Mouse (Mus musculus): ENCODE data around the gene Hic1. TPM values are rescaled to one million over a fixed set of nuclear protein-coding genes. Genes with fewer than 3 reads are reported as not detected.
A peak's percentile ranks its signal among the peaks of the same experiment; 100 is the strongest.

Gene Hic1
- polyA plus RNA-seq, 1 experiment from 2014 or later, result 16.2 TPM

DNA sequence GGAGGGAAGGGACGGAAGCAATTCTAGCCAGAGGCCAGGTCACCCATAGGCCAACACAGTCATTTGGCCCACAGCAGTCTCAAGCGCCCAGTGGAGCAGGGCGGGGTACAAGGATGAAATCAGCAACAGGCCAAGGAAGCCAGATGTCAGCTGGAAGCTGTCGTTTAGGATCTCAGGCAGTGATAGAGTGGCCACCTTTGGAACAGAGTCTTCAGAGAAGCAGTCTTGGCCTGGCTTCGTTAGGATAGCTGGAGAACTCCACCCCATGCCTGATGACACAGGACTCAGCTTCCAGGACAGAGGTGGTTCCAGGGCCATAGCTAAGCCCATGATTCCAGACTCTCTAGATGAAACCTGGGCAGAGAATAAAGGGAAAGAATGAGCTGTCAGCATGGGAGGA lies 28.9 kb downstream of the Hic1 start:
- peaks cover 62% of the 10 kb centered on the region for H3K4me1 ChIP-seq (ENCODE audit: insufficient read depth, low read length)
- ATAC-seq (ENCODE audit: low FRiP score, low TSS enrichment), result no peak
- WGBS, result 40% methylated on average over 5 of the region's 5 CpGs

GRCm38 (mm10) chr11:75139122-75139963 lies 30.0 kb downstream of the Hic1 start:
- Histone ChIP-seq H3K27me3 (ENCODE audit: insufficient read depth, low read length) (no peaks in the 10 kb centered on the region), H3K27ac (ENCODE audit: low read length) (peak overlapping the region; percentile 94), H3K4me3 (ENCODE audit: low read length) (no peak overlapping the region), H3K9me3 (ENCODE audit: low read length) (no peaks in the 10 kb centered on the region), H3K36me3 (ENCODE audit: insufficient read depth, low read length) (peaks cover 16% of the 10 kb centered on the region), H3K9ac (replicated peaks; ENCODE audit: low read length) (peak overlapping the region; percentile 37), H3K4me2 (replicated peaks; ENCODE audit: low read depth, low read length) (peak overlapping the region; percentile 16; the same call in 1 of the 2 replicates), H3K4me1 (ENCODE audit: insufficient read depth, low read length) (peaks cover 70% of the 10 kb centered on the region)
- peak; percentile 74 for ATAC-seq (ENCODE audit: low FRiP score, low TSS enrichment)
- WGBS, result 16% methylated on average over 11 of the region's 11 CpGs

More for the DNA sequence above, 28.9 kb downstream of the Hic1 start:
- Histone ChIP-seq H3K9ac (replicated peaks; ENCODE audit: low read length) (peak overlapping the region; percentile 1; the same call in 1 of the 2 replicates), H3K27ac (ENCODE audit: low read length) (peak overlapping the region; percentile 94), H3K4me3 (ENCODE audit: low read length) (no peak overlapping the region), H3K4me2 (replicated peaks; ENCODE audit: low read depth, low read length) (no peak overlapping the region), H3K9me3 (ENCODE audit: low read length) (no peaks in the 10 kb centered on the region), H3K27me3 (ENCODE audit: insufficient read depth, low read length) (no peaks in the 10 kb centered on the region), H3K36me3 (ENCODE audit: insufficient read depth, low read length) (peaks cover 20% of the 10 kb centered on the region)

- no peak for ATAC-seq (ENCODE audit: low FRiP score, low TSS enrichment)
- Histone ChIP-seq H3K9me3 (ENCODE audit: low read length) (no peaks in the 10 kb centered on the region), H3K36me3 (ENCODE audit: insufficient read depth, low read length) (no peaks in the 10 kb centered on the region), H3K4me3 (ENCODE audit: low read length) (no peak overlapping the region), H3K27ac (ENCODE audit: low read length) (peak overlapping the region; percentile 70; the same call in 1 of the 2 replicates), H3K4me1 (ENCODE audit: insufficient read depth, low read length) (peaks cover 71% of the 10 kb centered on the region), H3K27me3 (ENCODE audit: insufficient read depth, low read length) (no peaks in the 10 kb centered on the region), H3K4me2 (replicated peaks; ENCODE audit: low read depth, low read length) (no peak overlapping the region), H3K9ac (replicated peaks; ENCODE audit: low read length) (no peak overlapping the region)
- 29% methylated on average over 5 of the region's 5 CpGs for WGBS
Observed at GRCm38 (mm10) chr11:75136666-75137398, 32.5 kb downstream of the Hic1 start.

GRCm38 (mm10) chr11:75135358-75135757 lies 34.0 kb downstream of the Hic1 start:
- H3K27me3 ChIP-seq (ENCODE audit: insufficient read depth, low read length), result no peaks in the 10 kb centered on the region
- H3K36me3 ChIP-seq (ENCODE audit: insufficient read depth, low read length), result no peaks in the 10 kb centered on the region
- no peak overlapping the region for H3K4me2 ChIP-seq (replicated peaks; ENCODE audit: low read depth, low read length)
- peaks cover 57% of the 10 kb centered on the region for H3K4me1 ChIP-seq (ENCODE audit: insufficient read depth, low read length)
- H3K27ac ChIP-seq (ENCODE audit: low read length), result peak overlapping the region; percentile 75
- no peaks in the 10 kb centered on the region for H3K9me3 ChIP-seq (ENCODE audit: low read length)
- no peak overlapping the region for H3K4me3 ChIP-seq (ENCODE audit: low read length)
- no peak overlapping the region for H3K9ac ChIP-seq (replicated peaks; ENCODE audit: low read length)
- WGBS, result 81% methylated on average over 4 of the region's 4 CpGs
- ATAC-seq (ENCODE audit: low FRiP score, low TSS enrichment), result no peak

DNA sequence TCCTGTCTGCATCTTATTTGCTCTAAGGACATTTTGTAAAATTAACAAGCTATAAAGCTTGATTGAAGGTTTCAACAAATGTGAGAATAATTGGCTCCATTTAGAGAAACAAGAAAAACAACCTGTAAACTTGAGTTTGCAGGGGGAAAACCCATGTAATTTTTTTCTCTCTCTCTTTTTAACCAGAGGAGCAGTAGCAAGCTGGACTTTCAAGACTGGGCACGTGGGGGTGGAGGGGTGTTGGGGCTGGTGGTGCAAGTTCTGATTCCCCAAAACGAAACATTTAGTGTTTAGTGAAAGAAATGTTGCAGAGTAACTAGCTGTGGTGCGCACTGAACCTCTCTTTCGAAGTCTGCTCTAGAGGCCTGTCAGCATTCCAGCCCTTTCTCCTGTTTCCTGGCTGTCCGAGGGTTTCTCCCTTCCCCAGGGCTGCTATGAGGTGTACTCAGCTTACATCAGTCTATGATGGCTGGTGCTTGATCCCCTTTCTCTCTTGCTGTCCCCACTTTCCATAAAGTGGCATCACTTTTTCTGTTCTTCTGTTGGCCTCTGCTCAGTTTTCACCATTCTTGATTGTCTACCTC lies 34.7 kb downstream of the Hic1 start:
- no peak for ATAC-seq (ENCODE audit: low FRiP score, low TSS enrichment)

GRCm38 (mm10) chr11:75133951-75134350 lies 35.4 kb downstream of the Hic1 start:
- Histone ChIP-seq H3K27ac (ENCODE audit: low read length) (peak overlapping the region; percentile 75), H3K36me3 (ENCODE audit: insufficient read depth, low read length) (no peaks in the 10 kb centered on the region), H3K9ac (replicated peaks; ENCODE audit: low read length) (peak overlapping the region; percentile 39; the same call in 1 of the 2 replicates), H3K4me1 (ENCODE audit: insufficient read depth, low read length) (peaks cover 43% of the 10 kb centered on the region), H3K27me3 (ENCODE audit: insufficient read depth, low read length) (no peaks in the 10 kb centered on the region), H3K9me3 (ENCODE audit: low read length) (no peaks in the 10 kb centered on the region), H3K4me2 (replicated peaks; ENCODE audit: low read depth, low read length) (no peak overlapping the region), H3K4me3 (ENCODE audit: low read length) (no peak overlapping the region)
- ATAC-seq (ENCODE audit: low FRiP score, low TSS enrichment), result peak; percentile 83
- WGBS, result 0% methylated on average over 2 of the region's 2 CpGs

More for the DNA sequence above, 34.7 kb downstream of the Hic1 start:
- no peak overlapping the region for H3K9ac ChIP-seq (replicated peaks; ENCODE audit: low read length)
- no peak overlapping the region for H3K4me2 ChIP-seq (replicated peaks; ENCODE audit: low read depth, low read length)
- H3K4me3 ChIP-seq (ENCODE audit: low read length), result no peak overlapping the region
- H3K4me1 ChIP-seq (ENCODE audit: insufficient read depth, low read length), result peaks cover 50% of the 10 kb centered on the region
- 51% methylated on average over 5 of the region's 5 CpGs for WGBS
- no peaks in the 10 kb centered on the region for H3K36me3 ChIP-seq (ENCODE audit: insufficient read depth, low read length)
- H3K9me3 ChIP-seq (ENCODE audit: low read length), result no peaks in the 10 kb centered on the region
- peak overlapping the region; percentile 75 for H3K27ac ChIP-seq (ENCODE audit: low read length)
- H3K27me3 ChIP-seq (ENCODE audit: insufficient read depth, low read length), result no peaks in the 10 kb centered on the region

DNA sequence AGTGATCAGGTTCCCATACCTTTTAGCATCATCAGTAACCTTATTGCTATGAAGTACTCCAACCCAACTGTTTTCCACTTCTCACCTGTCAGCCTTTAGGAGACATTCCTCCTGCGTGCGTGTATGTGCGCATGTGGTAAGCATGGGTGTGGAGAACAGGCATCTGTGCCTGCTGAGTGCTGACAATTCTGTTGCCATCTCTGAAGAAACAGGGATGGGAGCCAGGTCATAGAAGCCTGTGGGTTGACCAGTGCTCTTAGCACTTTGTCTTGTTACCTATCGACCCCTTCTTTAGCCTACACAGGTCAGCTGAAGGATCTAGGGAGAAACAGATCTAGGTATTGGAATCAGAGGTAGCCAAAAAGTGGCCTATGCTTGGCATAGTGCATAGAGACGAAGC lies 35.9 kb downstream of the Hic1 start:
- no peak for ATAC-seq (ENCODE audit: low FRiP score, low TSS enrichment)
- no peaks in the 10 kb centered on the region for H3K27me3 ChIP-seq (ENCODE audit: insufficient read depth, low read length)

DNA sequence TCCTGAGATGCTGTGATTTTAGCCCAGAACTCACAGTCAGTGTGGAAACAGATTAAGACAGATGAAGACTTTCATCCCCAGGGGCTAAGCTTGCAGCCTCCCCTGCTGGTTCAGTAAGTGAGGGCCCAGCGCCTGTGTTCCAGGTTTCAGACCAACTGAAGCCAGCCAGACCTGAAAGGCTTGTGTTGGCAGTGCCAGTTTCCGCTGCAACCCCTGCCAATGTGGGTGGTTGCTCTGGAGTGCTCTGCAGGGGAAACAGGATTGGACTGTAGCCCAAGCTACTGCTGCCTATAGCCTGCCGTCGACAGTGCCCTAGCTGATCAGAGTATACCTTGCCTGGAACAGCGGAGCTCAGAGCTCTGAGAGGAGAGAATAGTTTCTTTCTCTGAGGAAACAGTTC lies 37.0 kb downstream of the Hic1 start:
- H3K36me3 ChIP-seq (ENCODE audit: insufficient read depth, low read length), result 0 out of 2 replicates have a peak, but pooled peaks cover 4% of the 10 kb centered on the region
- no peak overlapping the region for H3K9ac ChIP-seq (replicated peaks; ENCODE audit: low read length)
- H3K27me3 ChIP-seq (ENCODE audit: insufficient read depth, low read length), result no peaks in the 10 kb centered on the region
- no peaks in the 10 kb centered on the region for H3K9me3 ChIP-seq (ENCODE audit: low read length)
- WGBS, result 86% methylated on average over 5 of the region's 5 CpGs
- no peak overlapping the region for H3K27ac ChIP-seq (ENCODE audit: low read length)
- H3K4me3 ChIP-seq (ENCODE audit: low read length), result no peak overlapping the region
- H3K4me2 ChIP-seq (replicated peaks; ENCODE audit: low read depth, low read length), result no peak overlapping the region
- ATAC-seq (ENCODE audit: low FRiP score, low TSS enrichment), result no peak
- peaks cover 29% of the 10 kb centered on the region for H3K4me1 ChIP-seq (ENCODE audit: insufficient read depth, low read length)

More for the DNA sequence above, 35.9 kb downstream of the Hic1 start:
- peak overlapping the region; percentile 75 for H3K27ac ChIP-seq (ENCODE audit: low read length)
- H3K4me3 ChIP-seq (ENCODE audit: low read length), result no peak overlapping the region
- H3K9me3 ChIP-seq (ENCODE audit: low read length), result no peaks in the 10 kb centered on the region
- no peaks in the 10 kb centered on the region for H3K36me3 ChIP-seq (ENCODE audit: insufficient read depth, low read length)
- H3K4me2 ChIP-seq (replicated peaks; ENCODE audit: low read depth, low read length), result no peak overlapping the region
- H3K9ac ChIP-seq (replicated peaks; ENCODE audit: low read length), result peak overlapping the region; percentile 39; the same call in 1 of the 2 replicates
- WGBS, result 82% methylated on average over 5 of the region's 5 CpGs
- H3K4me1 ChIP-seq (ENCODE audit: insufficient read depth, low read length), result peaks cover 38% of the 10 kb centered on the region

DNA sequence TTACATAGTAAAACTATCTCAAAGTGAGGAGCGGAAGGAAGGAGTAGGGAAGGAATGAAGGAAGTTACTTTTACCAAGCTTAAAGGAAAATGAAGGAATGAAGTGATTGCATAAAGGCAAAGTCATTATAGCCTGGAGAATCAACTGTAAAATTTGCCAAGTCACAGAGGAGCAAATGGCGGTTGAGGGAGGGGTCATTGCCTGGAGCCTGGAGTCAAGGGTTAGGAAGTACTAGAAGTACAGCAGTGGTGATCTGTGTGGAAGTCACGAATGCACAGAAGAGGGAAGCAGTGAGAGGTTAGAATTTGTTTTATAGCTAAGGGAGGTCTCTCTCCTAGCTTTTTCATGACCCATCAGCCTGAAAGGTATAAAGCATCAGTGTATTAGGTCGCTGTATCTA lies 38.0 kb downstream of the Hic1 start:
- ATAC-seq (ENCODE audit: low FRiP score, low TSS enrichment), result no peak
- no peak overlapping the region for H3K27ac ChIP-seq (ENCODE audit: low read length)
- no peaks in the 10 kb centered on the region for H3K27me3 ChIP-seq (ENCODE audit: insufficient read depth, low read length)

More for the DNA sequence above, 38.0 kb downstream of the Hic1 start:
- Histone ChIP-seq H3K4me3 (ENCODE audit: low read length) (no peak overlapping the region), H3K4me1 (ENCODE audit: insufficient read depth, low read length) (peaks cover 22% of the 10 kb centered on the region), H3K36me3 (ENCODE audit: insufficient read depth, low read length) (0 out of 2 replicates have a peak, but pooled peaks cover 4% of the 10 kb centered on the region), H3K9me3 (ENCODE audit: low read length) (no peaks in the 10 kb centered on the region), H3K4me2 (replicated peaks; ENCODE audit: low read depth, low read length) (no peak overlapping the region), H3K9ac (replicated peaks; ENCODE audit: low read length) (no peak overlapping the region)
- WGBS, result 67% methylated on average over 4 of the region's 4 CpGs

All from kidney, embryonic 16.5 days (tissue).